Mouse (Mus musculus) limb, embryonic 14.5 days (tissue): ENCODE results near the gene Ccdc8. TPM values are rescaled to one million over a fixed set of nuclear protein-coding genes. Genes with fewer than 3 reads are reported as not detected.
A peak's percentile ranks its signal among the peaks of the same experiment; 100 is the strongest.

Experiments
- ATAC-seq: fragments of 200-750 bp; cut with Nextera tagmentation; 2 replicates; pipeline ENCODE4 v1.8.0; 2017; ENCODE audit warnings: low read depth, moderate number of reproducible peaks, moderate TSS enrichment; ENCODE audit not compliant: low FRiP score
- DNase-seq: peaks from one replicate; pipeline ENCODE4 v3.0.0-alpha.2; 2015; ENCODE audit warnings: low spot score
- H3K27ac ChIP-seq: fragments of 300-500 bp; sonication (generic); replicated peaks from 2 replicates; pipeline ENCODE4 v1.5.1; 2014; ENCODE audit warnings: low read depth, mild to moderate bottlenecking, low read length, moderate library complexity, mixed read lengths
- H3K27me3 ChIP-seq: fragments of 300-500 bp; sonication (generic); 2 replicates; pipeline ENCODE4 v1.6.1; 2014; ENCODE audit warnings: low read length, mixed read lengths; ENCODE audit not compliant: control insufficient read depth, insufficient read depth
- H3K36me3 ChIP-seq: fragments of 300-500 bp; sonication (generic); 2 replicates; pipeline ENCODE4 v1.6.1; 2014; ENCODE audit warnings: mild to moderate bottlenecking, low read length, moderate library complexity, mixed read lengths; ENCODE audit not compliant: control insufficient read depth, insufficient read depth
- H3K4me1 ChIP-seq: fragments of 300-500 bp; sonication (generic); 2 replicates; pipeline ENCODE4 v1.6.1; 2014; ENCODE audit warnings: antibody characterized with exemption, low read length, mixed read lengths; ENCODE audit not compliant: control insufficient read depth, insufficient read depth
- H3K4me2 ChIP-seq: fragments of 300-500 bp; sonication (generic); replicated peaks from 2 replicates; pipeline ENCODE4 v1.6.1; 2014; ENCODE audit warnings: low read depth, mild to moderate bottlenecking, low read length, moderate library complexity; ENCODE audit not compliant: severe bottlenecking
- H3K4me3 ChIP-seq: fragments of 300-500 bp; sonication (generic); replicated peaks from 2 replicates; pipeline ENCODE4 v1.5.1; 2014; ENCODE audit warnings: low read length
- H3K9ac ChIP-seq: fragments of 300-500 bp; sonication (generic); 2 replicates; pipeline ENCODE4 v1.6.1; 2014; ENCODE audit warnings: mild to moderate bottlenecking, low read depth, low read length, moderate library complexity; ENCODE audit not compliant: severe bottlenecking
- H3K9me3 ChIP-seq: fragments of 300-500 bp; sonication (generic); 2 replicates; pipeline ENCODE4 v1.6.1; 2016; ENCODE audit warnings: low read length; ENCODE audit not compliant: control insufficient read depth
- POLR2A ChIP-seq: fragments of 200-500 bp; IDR thresholded peaks from 2 replicates; pipeline ENCODE4 v1.8.0; 2012; ENCODE audit warnings: inconsistent platforms, mild to moderate bottlenecking, moderate library complexity, borderline replicate concordance; ENCODE audit not compliant: insufficient read depth, insufficient read length; ENCODE audit errors: extremely low read depth
- WGBS: fragments of 180-500 bp; shearing (Covaris S2); extraction: QIAGEN DNeasy Blood & Tissue Kit; methylation state at CpG from one replicate; pipeline ENCODE4 v1.1.7; 2014; 5-methylcytosine and 5-hydroxymethylcytosine counted together
- polyA plus RNA-seq, 2 experiments: library from polyadenylated mRNA; depleted of rRNA in 1 of 2; stranded (reverse) in 1 of 2; unstranded in 1 of 2; fragments of >200 nt; fragmentation: Nextera tagmentation in 1 of 2; extraction: Ambion mirVana in 1 of 2; gene quantifications; 2 replicates each; pipeline versions ENCODE4 v1.2.1 to v1.2.3; 2012 to 2014

Ccdc8 gene
- polyA plus RNA-seq, 2 experiments, result 25.5 to 40.7 TPM

- Histone ChIP-seq H3K27ac (no peak overlapping the region), H3K4me2 (no peak overlapping the region), H3K4me3 (no peak overlapping the region), H3K4me1 (no peaks in the 10 kb centered on the region), H3K27me3 (no peaks in the 10 kb centered on the region), H3K9me3 (no peaks in the 10 kb centered on the region), H3K9ac (no peak overlapping the region), H3K36me3 (no peaks in the 10 kb centered on the region)
- 58% methylated on average over 15 of the region's 15 CpGs for WGBS
- no peak; the same call in 1 of the 2 replicates for ATAC-seq
- TF ChIP-seq POLR2A, result no peak
- DNase-seq, result no peak
These were observed 35.9 kb upstream of the Ccdc8 start for GRCm38 (mm10) chr7:16956410-16957265.

GRCm38 (mm10) chr7:16959539-16960187 is 32.8 kb upstream of the Ccdc8 start, which contains the start of gene Pnmal1:
TSS of gene Pnmal1 (plus strand) at chr7:16959679.
- Histone ChIP-seq H3K36me3 (no peaks in the 10 kb centered on the region), H3K4me1 (no peaks in the 10 kb centered on the region), H3K9me3 (no peaks in the 10 kb centered on the region), H3K9ac (no peak within 1 kb of the TSS), H3K27ac (no peak within 1 kb of the TSS), H3K4me2 (peak within 1 kb of the TSS; percentile 24; the same call in 1 of the 2 replicates), H3K27me3 (no peaks in the 10 kb centered on the region), H3K4me3 (no peak within 1 kb of the TSS)
- peak; percentile 71 for ATAC-seq
- TF ChIP-seq POLR2A, result no peak
- WGBS, result 23% methylated on average over 17 of the region's 17 CpGs
- DNase-seq, result no peak

- no peak overlapping the region for H3K27ac ChIP-seq
- WGBS, result 55% methylated on average over 5 of the region's 5 CpGs
- no peak overlapping the region for H3K4me3 ChIP-seq
- ATAC-seq (no peak), DNase-seq (no peak)
- H3K9ac ChIP-seq, result no peak overlapping the region
- no peaks in the 10 kb centered on the region for H3K27me3 ChIP-seq
- H3K4me1 ChIP-seq, result no peaks in the 10 kb centered on the region
- TF ChIP-seq POLR2A, result no peak
- H3K36me3 ChIP-seq, result no peaks in the 10 kb centered on the region
- no peaks in the 10 kb centered on the region for H3K9me3 ChIP-seq
- H3K4me2 ChIP-seq, result no peak overlapping the region
These were observed 30.8 kb upstream of the Ccdc8 start for GRCm38 (mm10) chr7:16961678-16962077.

- Histone ChIP-seq H3K27me3 (no peaks in the 10 kb centered on the region), H3K4me1 (no peaks in the 10 kb centered on the region), H3K9ac (no peak overlapping the region), H3K36me3 (no peaks in the 10 kb centered on the region), H3K4me2 (no peak overlapping the region), H3K9me3 (no peaks in the 10 kb centered on the region), H3K27ac (no peak overlapping the region), H3K4me3 (no peak overlapping the region)
- TF ChIP-seq POLR2A, result no peak
- WGBS, result 89% methylated on average over 6 of the region's 6 CpGs
- ATAC-seq, result no peak
- DNase-seq, result no peak
These were observed 24.1 kb upstream of the Ccdc8 start for GRCm38 (mm10) chr7:16968414-16968813.

- no peaks in the 10 kb centered on the region for H3K4me1 ChIP-seq
- no peak for TF ChIP-seq POLR2A
- no peaks in the 10 kb centered on the region for H3K9me3 ChIP-seq
- DNase-seq, result no peak
- H3K4me3 ChIP-seq, result no peak overlapping the region
- no peaks in the 10 kb centered on the region for H3K36me3 ChIP-seq
- no peak overlapping the region for H3K9ac ChIP-seq
- no peaks in the 10 kb centered on the region for H3K27me3 ChIP-seq
- WGBS, result 87% methylated on average over 3 of the region's 3 CpGs
- no peak for ATAC-seq
- H3K27ac ChIP-seq, result no peak overlapping the region
- no peak overlapping the region for H3K4me2 ChIP-seq
These were observed 21.3 kb upstream of the Ccdc8 start for GRCm38 (mm10) chr7:16971160-16971559.
